ENCODE assay signal across 18 mouse cellular contexts in genomic region chr13:107219456-107219855, GRCm38 (mm10).
DNase-seq lines count a peak whose midpoint lies in the region; TF ChIP-seq lines count a peak whose summit lies in the region.
"Had no signal": no experiment of that assay in that cellular context is flagged by ENCODE, and none has a peak within 500 bp of the region (broad histone marks: within the 10 kb centered on the region; RNA-seq: fewer than 3 reads in every experiment).

No protein-coding gene starts in this region.

- no peak overlapping the region for H3K27ac ChIP-seq in cerebellum, adult 2 months (ENCODE audit: insufficient read depth, low read length)
- no peak overlapping the region for H3K27ac ChIP-seq in gastrocnemius, adult 2 months
- H3K27ac ChIP-seq: hindbrain, embryonic 13.5 days; kidney, postnatal 0 days; layer of hippocampus, adult 2 months; limb, embryonic 15.5 days; liver, embryonic 15.5 days; stomach, postnatal 0 days had no signal

- peaks cover 19% of the 10 kb centered on the region; the same call in 1 of the 2 replicates for H3K4me1 ChIP-seq in cerebellum, adult 2 months (ENCODE audit: control insufficient read depth, insufficient read depth, low read length)
- H3K4me1 ChIP-seq: embryonic facial prominence, embryonic 13.5 days; heart, embryonic 12.5 days; hindbrain, embryonic 13.5 days; limb, embryonic 15.5 days; liver, embryonic 15.5 days had no signal

- WGBS in cerebellum, adult 2 months: 35% methylated on average over 5 of the region's 5 CpGs

- no peak for TF ChIP-seq CTCF in cerebellum, adult 2 months (IDR thresholded peaks at IDR 0.05; ENCODE audit: borderline replicate concordance, insufficient read depth, low read depth, low read length)
- TF ChIP-seq CTCF in gastrocnemius, adult 2 months (IDR thresholded peaks at IDR 0.05): no peak

- TF ChIP-seq POLR2A in cerebellum, adult 2 months (IDR thresholded peaks at IDR 0.05; ENCODE audit: borderline replicate concordance, insufficient read depth, low read length): no peak

- intact Hi-C loops in gastrocnemius, adult 2 months (cut with DNase I): no loop called here

- H3K27me3 ChIP-seq in cerebellum, adult 2 months (ENCODE audit: control insufficient read depth, insufficient read depth, low read length): no peaks in the 10 kb centered on the region
- H3K27me3 ChIP-seq: embryonic facial prominence, embryonic 13.5 days; heart, embryonic 12.5 days; hindbrain, embryonic 13.5 days; limb, embryonic 15.5 days; liver, embryonic 15.5 days had no signal

- no peak overlapping the region for H3K4me3 ChIP-seq in cerebellum, adult 2 months (replicated peaks; ENCODE audit: insufficient read depth, low read depth, low read length)
- no peak overlapping the region for H3K4me3 ChIP-seq in gastrocnemius, adult 2 months
- H3K4me3 ChIP-seq: embryonic facial prominence, embryonic 13.5 days; heart, embryonic 12.5 days; hindbrain, embryonic 13.5 days; layer of hippocampus, adult 2 months; limb, embryonic 15.5 days; liver, embryonic 15.5 days had no signal

- peak; percentile 81 for DNase-seq in heart, adult 11 months
- no peak for DNase-seq in heart, postnatal 4 days
- peak; percentile 6 for DNase-seq in ovary, postnatal 14 days (ENCODE audit: low spot score)
- DNase-seq in ovary, adult 18-20 months (ENCODE audit: low spot score): no peak
- DNase-seq in cerebellum, adult 2 months: peak; percentile 31 to 37
- peak; percentile 5 to 22 for DNase-seq in lung, postnatal 4 days
- no peak for DNase-seq in gastrocnemius, adult 2 months
- DNase-seq: adrenal gland, postnatal 25 days; B cell, adult 2 months; heart, postnatal 14 days had no signal

Comparison
In these comparisons a context has a peak if more than half of its experiments do, and no peak if none do; other contexts are left out.
1. DNase-seq: peak in heart, adult 11 months (single experiment), ovary, postnatal 14 days (single experiment), cerebellum, adult 2 months (2 of 2) and lung, postnatal 4 days (2 of 2); none in heart, postnatal 4 days (single experiment), ovary, adult 18-20 months (single experiment) and gastrocnemius, adult 2 months (single experiment).